Mouse (Mus musculus) kidney, postnatal 14 days (tissue): ENCODE results near the gene Clec1b.

Experiments used
- DNase-seq: peaks from one replicate; pipeline ENCODE4 v3.0.0; 2022; ENCODE audit warnings: mixed read lengths

Clec1b gene

GRCm38 (mm10) chr6:129396997-129397396 lies at the start of gene Clec1b:
Gene Clec1b (plus strand): TSS chr6:129397297.
- DNase-seq, result no peak

GRCm38 (mm10) chr6:129349524-129350352 lies 47.4 kb upstream of the Clec1b start:
- DNase-seq, result peak; percentile 6

DNA sequence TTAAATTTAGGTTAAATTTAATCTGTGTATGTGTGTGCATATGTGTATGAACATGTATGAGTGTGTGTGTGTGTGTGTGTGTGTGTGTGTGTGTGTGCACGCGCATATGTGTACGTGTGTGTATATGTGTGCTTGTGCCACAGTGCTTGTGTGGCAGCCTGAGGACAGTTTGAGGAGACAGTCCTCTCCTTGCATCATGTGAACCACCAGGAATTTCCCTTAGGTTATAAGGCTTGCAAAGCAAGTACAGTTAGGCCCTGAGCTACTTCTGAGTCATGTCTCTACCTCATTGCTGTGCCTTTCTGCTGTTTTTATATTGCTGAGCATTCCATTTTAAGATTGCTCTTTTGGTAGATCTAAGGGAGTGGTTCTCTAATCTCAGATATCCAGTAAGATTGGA lies 46.0 kb upstream of the Clec1b start:
- no peak for DNase-seq

- DNase-seq, result no peak
These were observed 41.3 kb upstream of the Clec1b start for GRCm38 (mm10) chr6:129355774-129356173.

DNA sequence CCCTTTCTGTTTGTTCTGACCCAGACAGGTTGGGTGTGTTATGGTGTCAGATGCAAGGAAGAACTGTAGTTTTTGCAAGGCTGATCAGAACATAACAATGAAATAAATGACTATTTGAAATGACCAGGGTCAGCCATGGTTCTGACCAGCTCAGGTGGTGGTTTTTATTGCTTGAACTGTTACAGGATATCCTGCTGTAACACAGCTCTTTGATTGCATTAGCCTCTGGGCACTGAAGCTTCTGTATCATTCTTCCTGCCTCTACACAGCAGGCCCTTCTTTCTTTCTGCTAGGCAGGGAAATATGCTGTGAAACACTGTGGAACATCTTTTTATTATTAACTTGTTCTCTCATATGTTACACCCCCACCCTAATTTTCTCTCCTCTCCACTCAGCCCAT lies 40.7 kb upstream of the Clec1b start:
- DNase-seq, result no peak

GRCm38 (mm10) chr6:129359515-129359914 lies 37.6 kb upstream of the Clec1b start:
- no peak for DNase-seq

DNA sequence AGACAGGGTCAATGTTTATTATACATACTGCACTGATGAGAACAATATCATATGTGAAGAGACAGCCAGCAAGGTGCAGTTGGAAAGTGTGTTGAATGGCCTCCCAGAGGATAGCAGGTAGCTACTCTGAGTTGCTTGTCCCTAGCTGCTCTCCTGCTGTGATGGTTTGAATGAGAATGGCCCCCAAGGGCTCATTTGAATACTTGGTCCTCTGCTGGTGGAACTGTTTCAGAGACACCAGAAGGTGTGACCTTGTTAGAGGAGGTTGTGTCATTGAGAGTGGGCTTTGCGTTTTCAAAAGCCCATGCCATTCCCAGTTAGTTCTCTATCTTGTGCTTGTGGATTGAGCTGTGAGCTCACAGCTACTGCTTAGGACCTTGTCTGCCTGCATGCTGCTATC lies 33.2 kb upstream of the Clec1b start:
- no peak for DNase-seq

DNA sequence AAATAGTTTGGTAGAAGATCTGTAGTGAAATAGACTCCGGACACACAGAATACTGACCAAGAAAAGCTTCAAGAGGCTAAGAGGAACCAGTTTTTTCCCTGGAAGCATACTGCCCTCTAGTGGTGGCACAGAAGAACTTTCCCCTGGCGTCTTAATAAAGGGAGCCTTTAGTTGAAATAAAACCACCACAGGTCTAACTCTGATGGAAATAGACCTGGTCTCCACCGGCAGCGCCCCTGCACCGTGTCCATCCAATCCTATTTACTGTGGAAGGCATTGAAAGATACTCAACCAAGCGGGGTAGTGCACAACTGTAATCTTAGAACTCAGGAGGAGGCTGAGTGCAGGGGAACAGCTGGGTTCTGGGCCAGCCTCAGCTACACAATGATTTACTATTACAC lies 31.1 kb upstream of the Clec1b start:
- peak; percentile 17 for DNase-seq

GRCm38 (mm10) chr6:129369374-129370132 lies 27.5 kb upstream of the Clec1b start:
- no peak for DNase-seq

- DNase-seq, result no peak
These were observed 22.1 kb upstream of the Clec1b start for GRCm38 (mm10) chr6:129374937-129375471.

DNA sequence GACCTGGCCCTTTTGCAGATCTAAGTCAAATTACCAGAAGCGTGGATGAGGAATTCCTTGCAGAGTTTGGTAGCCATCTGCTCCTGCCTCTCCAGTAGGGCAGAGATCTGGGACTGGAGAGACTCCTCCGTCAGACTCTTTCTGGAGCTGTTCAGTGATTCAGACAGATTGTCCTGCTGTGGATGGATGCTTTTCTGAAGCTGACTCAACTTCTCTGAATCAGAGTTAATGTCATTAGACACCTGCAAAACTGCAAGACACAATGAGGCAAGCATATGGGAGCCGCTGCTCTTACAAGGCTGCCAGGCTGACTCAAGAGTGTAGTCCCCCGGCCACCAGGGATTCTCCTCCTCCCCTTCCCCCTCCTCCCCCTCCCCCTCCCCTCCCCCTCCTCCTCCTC lies 16.6 kb upstream of the Clec1b start:
- DNase-seq, result no peak

DNA sequence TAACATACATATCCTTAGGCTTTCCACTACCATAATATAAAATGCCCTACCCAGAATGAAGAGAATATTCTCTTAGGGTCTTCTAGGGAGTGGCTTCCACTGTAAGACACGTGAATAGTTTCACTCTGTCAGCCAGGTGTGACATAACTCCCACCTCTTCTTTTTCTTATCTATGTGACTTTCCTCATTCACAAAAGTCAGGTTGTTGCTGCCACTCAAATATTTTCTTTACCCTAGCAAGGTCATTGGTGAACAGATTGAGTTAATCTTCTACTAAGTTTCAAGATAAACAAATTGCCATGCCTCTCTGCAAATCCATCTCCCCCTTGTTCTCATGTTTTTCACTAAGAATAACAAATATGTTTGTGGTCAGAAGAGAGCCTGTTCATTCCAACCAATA lies 15.4 kb upstream of the Clec1b start:
- DNase-seq, result no peak

DNA sequence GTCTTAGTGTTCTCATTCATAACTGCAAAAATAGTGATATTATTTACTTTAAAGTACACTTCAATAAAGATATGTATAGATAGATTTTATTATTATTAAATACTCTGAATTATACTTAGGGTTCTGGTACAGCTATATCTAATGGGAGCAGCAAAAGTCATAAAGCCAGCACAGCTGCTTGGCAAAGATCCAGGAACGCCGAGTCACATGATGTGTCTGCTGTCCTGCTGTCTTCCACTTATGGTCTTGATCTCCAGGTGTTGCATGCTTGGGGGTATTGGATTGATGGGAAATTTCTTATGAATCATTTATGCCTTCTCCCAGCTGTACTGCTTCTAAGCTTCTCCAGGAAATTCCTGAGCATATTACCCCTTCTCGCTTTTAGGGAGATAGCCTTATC lies 13.6 kb upstream of the Clec1b start:
- no peak for DNase-seq

GRCm38 (mm10) chr6:129385000-129385399 lies 12.1 kb upstream of the Clec1b start:
- DNase-seq, result no peak

DNA sequence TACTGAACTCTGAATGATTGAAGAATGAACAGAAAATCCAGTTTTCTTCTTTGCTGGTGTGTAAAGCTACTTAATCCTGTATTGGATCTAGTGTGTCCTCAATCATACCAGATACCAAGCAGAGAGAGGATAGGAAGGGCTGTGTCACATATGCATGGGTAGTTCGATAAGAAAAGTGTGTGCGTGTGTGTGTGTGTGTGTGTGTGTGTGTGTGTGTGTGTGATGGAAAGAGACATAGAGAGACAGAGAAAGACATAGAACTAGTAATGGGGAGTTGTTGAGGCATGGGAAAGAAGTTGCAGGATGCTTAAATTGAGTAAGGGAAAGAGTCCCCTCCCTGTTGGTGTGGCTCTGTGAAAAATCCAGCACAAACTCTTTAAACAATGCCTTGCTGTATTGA lies 11.3 kb upstream of the Clec1b start, which contains the start of gene Clec12b:
Clec12b (minus strand) TSS at position 101 of the 400 bp plus-strand sequence.
- no peak for DNase-seq

GRCm38 (mm10) chr6:129393087-129393720 lies 3.9 kb upstream of the Clec1b start:
- no peak for DNase-seq

GRCm38 (mm10) chr6:129393732-129394131 lies 3.4 kb upstream of the Clec1b start:
- DNase-seq, result no peak

- peak; percentile 76 for DNase-seq
These were observed 2.8 kb downstream of the Clec1b start for GRCm38 (mm10) chr6:129399945-129400344.

- DNase-seq, result no peak
These were observed 5.3 kb downstream of the Clec1b start for GRCm38 (mm10) chr6:129402404-129402803.

DNA sequence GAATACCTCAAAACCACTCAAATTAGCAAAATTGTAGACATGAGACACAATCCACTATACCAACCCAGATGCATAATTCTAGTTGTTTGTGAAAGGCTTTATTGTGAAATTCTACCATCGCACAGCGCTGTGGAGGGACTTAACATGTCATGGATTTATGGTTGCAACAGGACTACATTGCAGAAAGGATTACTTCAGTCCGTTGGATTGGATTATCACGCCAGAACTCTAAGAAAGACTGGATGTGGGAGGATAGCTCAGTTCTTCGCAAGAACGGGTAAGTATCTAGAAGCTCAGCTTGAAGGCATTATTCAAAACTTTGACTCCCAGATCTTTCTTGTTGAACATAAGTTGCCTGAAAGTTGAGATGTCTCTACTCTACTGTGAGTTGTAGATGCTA lies 6.3 kb downstream of the Clec1b start:
- no peak for DNase-seq

DNA sequence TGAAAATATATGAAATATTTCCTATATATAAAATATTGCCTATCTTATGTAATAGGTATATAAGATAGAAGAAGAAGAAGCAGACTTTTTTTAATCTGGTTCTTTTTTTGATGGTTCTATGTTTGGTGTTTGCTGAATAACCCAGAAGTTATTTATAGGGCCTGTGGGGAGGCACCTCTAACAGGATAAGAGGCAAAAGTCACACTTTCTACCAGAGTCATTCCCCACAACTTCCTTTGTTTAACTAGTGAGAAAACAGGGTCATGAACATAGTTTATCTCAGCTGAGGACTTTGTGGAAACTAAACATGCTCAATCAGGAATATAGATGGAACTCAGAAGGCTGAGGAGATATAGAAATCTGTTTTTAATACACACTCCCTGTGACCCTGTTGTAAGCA lies 8.9 kb downstream of the Clec1b start:
- no peak for DNase-seq

GRCm38 (mm10) chr6:129407324-129407723 lies 10.2 kb downstream of the Clec1b start:
- DNase-seq, result peak; percentile 34

GRCm38 (mm10) chr6:129408562-129408961 lies 11.5 kb downstream of the Clec1b start, which contains the start of gene Clec9a:
Gene Clec9a (plus strand): TSS chr6:129408862.
- DNase-seq, result no peak
